Mouse (Mus musculus): ENCODE measurements around the gene Glrb. TPM values are rescaled to one million over a fixed set of nuclear protein-coding genes. Genes with fewer than 3 reads are reported as not detected.

Glrb gene
- polyA plus RNA-seq (2016; fragmentation: Nextera tagmentation; extraction: Ambion mirVana) = 6.9 and 8.4 TPM in 2 replicates

DNA sequence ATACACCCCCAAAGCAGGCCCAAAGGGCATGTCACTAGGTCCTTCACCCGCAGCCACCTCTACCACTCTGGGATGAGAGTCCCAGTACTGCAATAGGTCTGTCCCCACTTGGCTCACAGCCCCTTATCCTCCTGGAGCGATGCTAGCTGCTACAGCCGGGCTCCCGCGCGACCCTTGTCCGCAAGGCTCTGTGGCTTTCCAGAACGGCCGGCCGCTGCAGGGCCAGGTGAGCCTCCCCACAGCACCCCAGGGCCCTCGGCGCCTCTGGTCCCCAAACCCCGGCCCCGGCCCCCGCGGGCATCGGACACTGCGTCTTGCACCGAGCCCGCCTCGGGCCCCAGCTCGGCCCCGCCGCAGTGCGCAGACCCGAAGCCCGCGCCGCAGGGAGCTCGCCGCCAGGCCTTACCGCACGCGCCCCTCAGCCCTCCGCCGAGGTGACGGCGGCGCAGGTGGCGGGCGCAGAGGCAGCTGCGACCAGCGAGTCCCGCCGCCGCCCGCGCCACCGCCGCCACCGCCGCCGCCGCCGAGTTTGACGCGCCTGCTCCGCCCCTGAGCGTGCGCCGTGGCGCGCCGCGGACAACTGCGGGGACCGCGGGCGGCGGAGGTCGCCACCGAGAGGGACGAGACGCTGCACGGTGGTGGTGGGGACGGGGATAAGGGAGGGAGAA, at the start of gene Glrb:
Gene Glrb, minus strand, starts transcription at position 550 of the 668 bp plus-strand sequence.
- Histone ChIP-seq H3K36me3 (no peaks in the 10 kb centered on the region), H3K4me1 (peaks cover 10% of the 10 kb centered on the region), H3K27me3 (ENCODE audit: low read depth, poor library complexity, severe bottlenecking) (peaks cover 28% of the 10 kb centered on the region), H3K9me3 (replicated peaks) (no peaks in the 10 kb centered on the region), H3K27ac (replicated peaks) (peak within 1 kb of the TSS; percentile 92), H3K4me3 (peak within 1 kb of the TSS; percentile 81)
- peak; percentile 65 for DNase-seq (ENCODE audit: low spot score)
- WGBS = under 1% methylated on average over 68 of the region's 76 CpGs

DNA sequence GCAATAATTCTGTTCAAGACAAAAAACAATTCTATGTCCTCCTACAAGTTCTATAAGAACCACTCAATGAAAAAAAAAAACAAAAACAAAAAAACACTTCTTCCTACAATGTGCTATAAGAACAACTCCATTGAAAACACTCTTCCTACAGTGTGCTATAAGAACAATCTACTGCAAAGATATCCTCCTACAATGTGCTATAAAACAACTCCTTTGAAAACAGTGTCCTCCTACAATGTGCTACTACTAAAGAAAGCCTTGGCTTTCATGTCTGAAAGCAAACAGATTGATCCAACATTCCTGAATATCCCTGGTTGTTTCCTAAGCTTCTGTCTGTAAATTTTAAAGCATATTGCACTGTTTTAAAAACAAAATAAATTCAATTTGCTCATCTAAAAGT, 46.5 kb upstream of the Glrb start:
- no peak overlapping the region for H3K4me3 ChIP-seq
- H3K36me3 ChIP-seq = no peaks in the 10 kb centered on the region
- no peak overlapping the region for H3K27ac ChIP-seq (replicated peaks)
- H3K9me3 ChIP-seq (replicated peaks) = no peaks in the 10 kb centered on the region
- no peaks in the 10 kb centered on the region for H3K27me3 ChIP-seq (ENCODE audit: low read depth, poor library complexity, severe bottlenecking)
- H3K4me1 ChIP-seq = no peaks in the 10 kb centered on the region
- DNase-seq (ENCODE audit: low spot score) = no peak

DNA sequence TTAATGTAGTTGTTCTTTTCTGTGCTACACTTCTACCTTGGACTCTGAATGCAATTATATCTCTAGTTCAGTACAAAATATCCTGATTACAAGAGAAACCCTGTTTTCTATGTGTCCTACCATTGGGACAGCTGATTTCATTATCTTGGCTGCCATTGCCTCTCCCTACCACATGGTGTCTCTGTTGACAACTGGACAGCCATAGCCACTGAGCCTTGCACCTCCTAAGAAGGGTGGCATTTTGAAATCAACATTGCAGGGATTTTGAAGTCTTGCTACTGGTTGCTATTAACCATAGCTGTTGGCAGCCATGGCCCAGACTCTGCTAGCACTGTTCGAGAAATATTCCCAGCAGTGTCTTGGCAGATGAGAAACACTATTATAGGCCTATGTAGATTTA, 45.1 kb upstream of the Glrb start:
- no peaks in the 10 kb centered on the region for H3K4me1 ChIP-seq
- no peaks in the 10 kb centered on the region for H3K36me3 ChIP-seq
- no peak overlapping the region for H3K4me3 ChIP-seq
- H3K27ac ChIP-seq (replicated peaks) = no peak overlapping the region
- DNase-seq (ENCODE audit: low spot score) = peak; percentile 33
- no peaks in the 10 kb centered on the region for H3K27me3 ChIP-seq (ENCODE audit: low read depth, poor library complexity, severe bottlenecking)
- no peaks in the 10 kb centered on the region for H3K9me3 ChIP-seq (replicated peaks)
- WGBS = 51% methylated on average over 1 of the region's 1 CpGs

DNA sequence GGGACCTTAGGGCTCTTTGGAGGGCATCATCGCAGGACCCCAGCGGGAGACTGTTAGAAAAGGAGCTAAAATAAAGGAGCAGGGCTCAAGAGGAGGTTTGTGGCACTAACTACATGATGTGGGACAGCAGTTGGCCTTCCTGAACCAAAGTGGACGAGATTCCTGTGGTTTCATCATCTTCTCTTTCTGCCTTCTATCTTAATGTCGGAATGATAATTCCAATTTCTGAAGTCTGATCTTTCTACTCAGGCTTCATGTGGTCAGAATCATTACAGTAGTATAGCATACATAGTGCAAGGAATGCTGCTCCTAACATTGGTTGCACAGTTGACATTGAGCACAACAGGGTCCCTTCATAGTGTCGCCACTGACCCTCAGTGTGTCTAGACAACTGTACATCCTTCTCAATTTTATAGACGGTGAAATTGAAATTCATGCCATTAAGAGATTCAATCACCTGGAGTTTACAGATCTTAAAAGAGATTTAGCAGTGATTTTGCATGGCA, 372 bp upstream of the Glrb start:
- WGBS = 28% methylated on average over 6 of the region's 6 CpGs
- Histone ChIP-seq H3K4me1 (peaks cover 10% of the 10 kb centered on the region), H3K27ac (replicated peaks) (peak overlapping the region; percentile 92), H3K36me3 (no peaks in the 10 kb centered on the region), H3K9me3 (replicated peaks) (no peaks in the 10 kb centered on the region), H3K27me3 (ENCODE audit: low read depth, poor library complexity, severe bottlenecking) (peaks cover 28% of the 10 kb centered on the region), H3K4me3 (peak overlapping the region; percentile 81)
- no peak for DNase-seq (ENCODE audit: low spot score)

DNA sequence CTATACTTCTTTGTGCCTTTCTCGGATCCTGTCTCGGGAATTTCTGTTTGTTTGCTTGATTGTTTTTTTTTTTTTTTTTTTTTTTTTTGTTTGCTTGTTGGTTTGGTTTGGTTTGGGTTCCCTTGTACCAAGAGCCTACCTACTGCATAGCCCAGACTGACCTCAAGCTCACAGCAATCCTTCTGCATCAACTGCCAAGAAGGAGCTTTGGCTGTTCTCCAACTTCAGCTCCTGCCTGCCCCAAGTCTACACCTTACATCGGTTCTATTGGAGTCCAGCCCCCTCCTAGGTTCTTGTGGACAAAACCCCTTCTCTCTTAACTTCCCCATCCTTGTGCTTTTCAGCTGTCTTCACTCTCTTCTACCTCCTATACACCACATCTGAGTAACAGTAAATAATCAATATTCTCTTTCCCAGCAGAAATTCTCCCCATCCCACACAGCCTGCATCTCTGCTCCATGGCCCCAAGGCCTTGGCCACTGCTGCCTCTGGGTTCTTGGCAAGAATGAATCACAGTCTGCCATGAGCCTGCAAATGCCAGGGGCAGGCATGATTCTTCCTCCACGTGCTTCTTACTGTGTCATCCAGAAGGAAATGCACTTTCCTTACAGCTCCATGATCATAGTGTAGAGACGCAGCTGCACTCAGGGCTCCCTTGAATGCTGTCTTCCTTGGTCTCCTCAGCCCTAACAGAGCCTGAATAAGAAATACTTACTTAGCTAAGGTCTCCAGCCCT, 18.5 kb downstream of the Glrb start:
- 84% methylated on average over 5 of the region's 5 CpGs for WGBS
- no peak overlapping the region for H3K27ac ChIP-seq (replicated peaks)

DNA sequence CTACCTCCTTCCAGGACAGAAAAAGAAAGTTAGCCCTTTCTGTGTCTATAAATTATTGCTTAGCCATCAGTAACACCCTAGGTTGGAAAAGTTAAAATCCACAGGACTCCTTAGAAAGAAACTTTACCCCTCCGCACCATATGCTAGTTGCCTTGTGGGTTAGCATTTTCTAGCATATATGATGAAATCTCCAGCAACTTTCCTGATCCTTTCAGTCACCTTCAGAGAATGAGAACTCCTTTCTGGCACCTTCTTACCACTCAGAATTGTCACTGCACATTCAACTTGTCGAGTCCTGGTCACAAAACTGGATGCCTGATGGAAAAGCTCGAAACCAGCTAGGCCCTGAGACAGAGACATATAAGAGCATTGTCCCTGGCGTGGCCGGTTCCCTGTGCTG, 19.1 kb downstream of the Glrb start:
- H3K27me3 ChIP-seq (ENCODE audit: low read depth, poor library complexity, severe bottlenecking) = no peaks in the 10 kb centered on the region
- no peaks in the 10 kb centered on the region for H3K36me3 ChIP-seq
- H3K9me3 ChIP-seq (replicated peaks) = no peaks in the 10 kb centered on the region
- H3K4me1 ChIP-seq = peaks cover 10% of the 10 kb centered on the region; the same call in 1 of the 2 replicates
- 91% methylated on average over 5 of the region's 5 CpGs for WGBS
- no peak overlapping the region for H3K27ac ChIP-seq (replicated peaks)
- no peak for DNase-seq (ENCODE audit: low spot score)
- H3K4me3 ChIP-seq = no peak overlapping the region

More for the DNA sequence above, 18.5 kb downstream of the Glrb start:
- H3K27me3 ChIP-seq (ENCODE audit: low read depth, poor library complexity, severe bottlenecking) = no peaks in the 10 kb centered on the region
- H3K4me3 ChIP-seq = no peak overlapping the region
- H3K36me3 ChIP-seq = no peaks in the 10 kb centered on the region
- H3K4me1 ChIP-seq = peaks cover 10% of the 10 kb centered on the region; the same call in 1 of the 2 replicates
- no peaks in the 10 kb centered on the region for H3K9me3 ChIP-seq (replicated peaks)
- DNase-seq (ENCODE audit: low spot score) = no peak

DNA sequence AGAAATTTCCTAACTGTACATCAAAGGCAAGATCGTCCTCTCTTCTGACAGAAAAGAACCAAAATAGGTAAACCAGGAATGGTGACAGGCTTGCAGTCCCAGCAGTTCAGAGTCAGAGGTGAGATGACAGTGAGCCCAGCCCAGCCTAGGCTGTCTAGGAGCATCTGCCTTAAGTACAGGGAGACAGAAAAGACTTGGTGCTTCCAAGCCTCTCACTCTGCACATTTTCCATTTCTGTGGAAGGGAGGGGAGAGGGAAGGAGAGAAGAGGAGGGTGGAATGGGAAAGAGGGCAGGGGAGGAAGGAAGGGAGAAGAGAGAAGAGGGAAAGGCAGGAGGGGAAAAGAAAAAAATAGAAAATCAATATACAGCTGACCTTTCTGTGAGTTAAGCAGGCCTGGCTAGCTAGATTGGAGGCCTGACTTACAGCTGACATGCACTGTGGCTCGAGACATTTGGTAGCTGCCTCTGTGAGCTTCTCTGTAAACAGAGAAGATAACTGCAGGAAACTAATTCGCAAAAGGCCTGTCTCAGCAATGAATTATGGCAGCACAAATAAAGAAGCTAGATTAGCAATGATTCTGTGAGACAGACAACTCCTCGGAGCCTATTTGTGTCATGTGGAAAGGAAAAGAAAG, 20.3 kb downstream of the Glrb start:
- no peaks in the 10 kb centered on the region for H3K27me3 ChIP-seq (ENCODE audit: low read depth, poor library complexity, severe bottlenecking)
- DNase-seq (ENCODE audit: low spot score) = no peak
- no peak overlapping the region for H3K4me3 ChIP-seq
- WGBS = 76% methylated on average over 4 of the region's 4 CpGs
- no peaks in the 10 kb centered on the region for H3K36me3 ChIP-seq
- H3K9me3 ChIP-seq (replicated peaks) = no peaks in the 10 kb centered on the region
- peaks cover 10% of the 10 kb centered on the region; the same call in 1 of the 2 replicates for H3K4me1 ChIP-seq
- H3K27ac ChIP-seq (replicated peaks) = no peak overlapping the region

DNA sequence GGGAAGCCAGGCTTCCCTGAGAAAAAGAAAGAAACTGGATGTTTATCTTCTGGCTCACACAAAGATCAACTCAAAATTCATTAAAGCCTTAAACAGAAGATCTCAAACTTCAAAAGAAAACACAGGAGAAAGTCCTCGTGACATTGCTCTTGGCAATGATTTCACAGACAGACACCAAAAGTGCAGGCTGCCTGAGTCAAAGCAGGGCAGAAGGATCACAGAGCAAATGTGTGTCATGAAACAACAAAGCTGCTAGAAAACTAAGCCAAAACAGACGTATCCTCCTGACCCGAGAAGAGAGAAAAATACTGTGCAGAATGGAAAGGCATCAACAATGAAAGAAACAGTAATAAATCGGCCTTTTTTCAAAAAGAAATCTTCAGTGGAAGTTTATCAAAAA, 22.4 kb downstream of the Glrb start:
- Histone ChIP-seq H3K9me3 (replicated peaks) (no peaks in the 10 kb centered on the region), H3K27ac (replicated peaks) (no peak overlapping the region), H3K36me3 (no peaks in the 10 kb centered on the region), H3K4me1 (peaks cover 10% of the 10 kb centered on the region; the same call in 1 of the 2 replicates), H3K27me3 (ENCODE audit: low read depth, poor library complexity, severe bottlenecking) (no peaks in the 10 kb centered on the region), H3K4me3 (no peak overlapping the region)
- DNase-seq (ENCODE audit: low spot score) = no peak
- 62% methylated on average over 4 of the region's 4 CpGs for WGBS

DNA sequence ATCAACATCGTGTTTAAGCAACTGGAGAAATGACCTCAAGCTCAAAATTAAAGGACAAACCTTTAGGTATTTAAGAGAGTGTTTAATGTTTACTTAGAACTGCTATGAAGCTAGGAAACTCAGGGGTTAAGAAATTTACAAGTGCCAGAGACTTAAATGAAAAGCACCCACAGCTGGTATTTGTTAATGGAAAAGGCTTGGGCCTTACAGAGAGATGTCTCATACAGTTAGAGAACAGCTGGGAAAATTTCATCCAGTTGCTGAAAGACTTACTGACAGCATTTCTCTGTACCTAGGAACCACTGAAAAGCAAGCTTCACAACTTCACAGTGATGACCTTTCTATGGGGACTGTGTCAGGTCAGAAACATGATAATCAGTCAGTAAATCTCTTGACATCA, 28.3 kb downstream of the Glrb start:
- Histone ChIP-seq H3K27me3 (ENCODE audit: low read depth, poor library complexity, severe bottlenecking) (no peaks in the 10 kb centered on the region), H3K4me1 (no peaks in the 10 kb centered on the region), H3K9me3 (replicated peaks) (no peaks in the 10 kb centered on the region), H3K4me3 (no peak overlapping the region), H3K27ac (replicated peaks) (no peak overlapping the region), H3K36me3 (no peaks in the 10 kb centered on the region)
- WGBS = 84% methylated on average over 1 of the region's 1 CpGs
- DNase-seq (ENCODE audit: low spot score) = no peak

DNA sequence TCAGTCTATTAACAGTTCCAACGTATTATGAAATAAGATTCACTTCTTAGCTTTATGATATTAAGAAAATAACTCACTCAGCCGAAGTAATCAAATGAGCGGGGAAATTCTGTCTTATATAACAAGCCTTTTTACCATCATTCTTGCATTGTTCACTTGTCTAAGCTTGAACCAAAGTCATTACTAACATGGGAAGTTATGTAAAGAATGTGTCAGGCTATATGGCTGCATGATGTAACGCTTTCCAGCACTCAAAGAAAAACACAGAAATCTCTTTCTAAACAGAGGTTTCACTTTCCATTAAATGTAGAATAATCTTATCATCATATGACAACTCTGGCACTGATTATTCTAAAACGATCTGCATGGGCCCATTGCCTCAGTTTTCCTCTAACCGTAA, 29.9 kb downstream of the Glrb start:
- DNase-seq (ENCODE audit: low spot score) = no peak
- Histone ChIP-seq H3K4me1 (no peaks in the 10 kb centered on the region), H3K27me3 (ENCODE audit: low read depth, poor library complexity, severe bottlenecking) (no peaks in the 10 kb centered on the region), H3K36me3 (no peaks in the 10 kb centered on the region), H3K4me3 (no peak overlapping the region), H3K27ac (replicated peaks) (no peak overlapping the region), H3K9me3 (replicated peaks) (no peaks in the 10 kb centered on the region)
- WGBS = 93% methylated on average over 6 of the region's 6 CpGs

DNA sequence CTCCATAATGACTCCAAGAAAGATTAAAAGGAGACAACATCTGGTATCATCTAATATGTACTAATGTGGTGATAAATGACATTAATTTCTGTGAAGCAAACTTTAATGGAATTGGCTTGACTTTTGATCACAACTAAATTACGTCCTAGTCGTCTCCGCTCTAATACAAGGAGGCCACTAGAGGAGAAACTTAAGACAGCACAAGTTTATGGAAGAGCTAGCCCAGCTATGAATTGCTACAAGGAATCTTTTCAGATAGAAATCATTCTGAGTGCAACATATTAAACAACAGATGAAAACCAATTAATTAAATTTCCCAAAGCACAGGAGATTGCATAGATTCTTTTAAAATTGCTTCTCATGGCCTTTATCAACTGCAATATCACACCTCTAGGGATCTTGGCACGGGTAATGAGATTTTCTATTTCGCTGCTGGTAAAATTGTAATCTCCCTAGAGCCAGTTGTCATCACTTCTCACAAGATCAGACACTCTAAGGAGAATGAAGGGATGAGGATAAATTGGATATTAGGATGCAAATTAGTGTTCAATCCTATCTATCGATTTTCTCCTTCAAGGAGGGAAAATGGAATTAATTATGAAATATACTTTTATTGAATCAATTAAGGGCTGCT, 32.7 kb downstream of the Glrb start:
- no peak for DNase-seq (ENCODE audit: low spot score)
- WGBS = 87% methylated on average over 6 of the region's 6 CpGs
- H3K4me3 ChIP-seq = no peak overlapping the region

DNA sequence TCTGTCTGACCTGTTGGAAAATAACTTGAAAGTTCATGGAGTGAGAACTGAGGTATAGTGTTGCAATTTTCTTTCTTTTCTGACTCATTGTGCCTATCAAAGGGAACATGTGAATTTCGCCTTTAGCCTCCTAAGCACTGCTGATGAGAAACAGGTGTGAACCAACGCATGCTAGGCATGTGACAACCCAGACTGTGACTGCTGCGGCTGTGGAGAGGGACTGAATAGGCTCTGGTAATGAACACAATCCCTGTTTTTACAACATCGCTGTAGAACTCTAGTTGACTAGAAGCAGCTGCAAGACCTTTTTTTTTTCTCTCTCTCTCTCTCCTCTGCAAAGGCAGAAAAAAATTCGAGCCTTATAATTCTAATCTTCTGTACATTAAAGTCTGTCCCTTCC, 34.9 kb downstream of the Glrb start:
- peaks cover 10% of the 10 kb centered on the region; the same call in 1 of the 2 replicates for H3K4me1 ChIP-seq
- H3K27ac ChIP-seq (replicated peaks) = no peak overlapping the region
- no peaks in the 10 kb centered on the region for H3K36me3 ChIP-seq
- no peaks in the 10 kb centered on the region for H3K27me3 ChIP-seq (ENCODE audit: low read depth, poor library complexity, severe bottlenecking)
- H3K4me3 ChIP-seq = no peak overlapping the region
- 63% methylated on average over 5 of the region's 5 CpGs for WGBS
- DNase-seq (ENCODE audit: low spot score) = no peak
- no peaks in the 10 kb centered on the region for H3K9me3 ChIP-seq (replicated peaks)

More for the DNA sequence above, 32.7 kb downstream of the Glrb start:
- no peaks in the 10 kb centered on the region for H3K9me3 ChIP-seq (replicated peaks)
- no peaks in the 10 kb centered on the region for H3K27me3 ChIP-seq (ENCODE audit: low read depth, poor library complexity, severe bottlenecking)
- no peaks in the 10 kb centered on the region for H3K4me1 ChIP-seq
- H3K36me3 ChIP-seq = no peaks in the 10 kb centered on the region
- no peak overlapping the region for H3K27ac ChIP-seq (replicated peaks)
